Mouse (Mus musculus): ENCODE results near the gene Rexo5. TPM values are rescaled to one million over a fixed set of nuclear protein-coding genes. Genes with fewer than 3 reads are reported as not detected.
A peak's percentile ranks its signal among the peaks of the same experiment; 100 is the strongest.

Rexo5 gene
- 100 to 1,000 TPM in 3 of 26 experiments, 10 to 100 TPM in 23; 28.7 to 117 (median 72.4) TPM for total RNA-seq (2018; cell fraction: chromatin; rRNA removed)
- total RNA-seq (2018; cell fraction: cytosol; rRNA removed) = 1 to 10 TPM; 2.2 to 7.9 (median 3.6) TPM
- 10 to 100 TPM; 12.7 to 63.6 (median 36.0) TPM for total RNA-seq (2018; cell fraction: nucleus; rRNA removed)
- polyA plus RNA-seq (2018) = 4.2 to 6.7 TPM (median 6.3 TPM) in 3 replicates

DNA sequence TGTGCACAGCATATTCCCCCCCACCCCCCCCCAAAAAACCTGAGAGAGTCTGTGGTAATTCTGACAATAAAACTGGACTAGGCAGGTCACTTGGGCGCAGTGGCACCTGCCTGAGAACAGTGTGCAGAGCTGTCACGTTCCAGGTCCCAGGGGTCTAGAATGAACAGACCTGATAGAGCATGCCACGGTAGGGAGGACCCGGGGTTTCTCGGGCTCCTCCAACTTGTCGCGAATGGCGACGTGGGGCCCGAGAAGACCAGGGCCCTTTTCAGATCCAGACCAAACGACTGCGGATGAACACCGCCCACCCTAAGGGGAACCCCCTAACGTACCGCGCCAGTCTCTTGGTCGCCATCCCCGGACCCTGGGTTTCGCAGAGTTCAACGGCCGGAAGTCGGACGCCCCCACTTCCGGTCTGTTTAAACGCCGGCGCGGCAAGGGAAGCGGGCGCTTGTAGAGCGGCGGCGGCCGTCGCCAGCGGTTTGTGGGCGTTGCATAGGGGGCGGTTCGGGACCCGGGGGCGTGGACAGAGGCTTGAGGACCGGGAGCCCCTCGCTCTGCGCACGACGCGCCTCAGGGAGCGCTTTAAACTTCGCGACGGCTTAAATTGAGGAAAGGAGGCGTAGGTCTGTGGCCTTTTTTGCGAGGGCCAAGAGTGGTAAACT is at the start of gene Rexo5, which contains the start of gene Eri2:
TSS of gene Rexo5 (plus strand) at position 421 of the 665 bp plus-strand sequence.
TSS of gene Eri2 (minus strand) at position 473 of the 665 bp plus-strand sequence.
- H3K27ac ChIP-seq = peak within 1 kb of the TSS; percentile 44
- peaks cover 12% of the 10 kb centered on the region; the same call in 1 of the 2 replicates for H3K79me2 ChIP-seq (ENCODE audit: inconsistent target)
- peak within 1 kb of the TSS; percentile 86 for H3K4me3 ChIP-seq (ENCODE audit: inconsistent target)
- no peaks in the 10 kb centered on the region for H3K36me3 ChIP-seq (ENCODE audit: inconsistent target)
- WGBS (ENCODE audit: missing documents) = under 1% methylated on average over 53 of the region's 53 CpGs

DNA sequence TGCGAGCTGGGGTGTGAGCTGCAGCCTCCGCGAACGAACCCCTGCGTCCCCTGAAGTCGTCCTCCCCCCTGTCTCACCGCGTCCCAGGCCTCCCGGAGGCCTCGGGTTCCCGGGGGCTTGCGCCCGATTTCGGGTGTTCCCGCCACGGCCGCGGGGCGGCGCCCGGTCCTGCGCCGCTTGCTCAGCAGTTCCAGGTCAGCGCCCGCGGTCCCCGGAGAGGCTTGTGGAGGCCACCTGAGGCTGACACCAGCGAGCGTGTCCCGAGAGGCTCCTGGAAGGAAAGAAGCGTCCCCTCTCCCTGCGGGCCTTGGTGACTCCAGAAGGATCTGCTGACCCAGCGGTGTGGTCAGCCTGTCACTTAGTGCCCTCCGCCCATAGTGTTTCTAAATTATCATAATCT is 49.5 kb upstream of the Rexo5 start:
- WGBS (ENCODE audit: missing documents) = 17% methylated on average over 34 of the region's 34 CpGs
- Histone ChIP-seq H3K36me3 (ENCODE audit: inconsistent target) (no peaks in the 10 kb centered on the region), H3K4me3 (ENCODE audit: inconsistent target) (no peak overlapping the region), H3K27ac (no peak overlapping the region), H3K79me2 (ENCODE audit: inconsistent target) (no peaks in the 10 kb centered on the region)

DNA sequence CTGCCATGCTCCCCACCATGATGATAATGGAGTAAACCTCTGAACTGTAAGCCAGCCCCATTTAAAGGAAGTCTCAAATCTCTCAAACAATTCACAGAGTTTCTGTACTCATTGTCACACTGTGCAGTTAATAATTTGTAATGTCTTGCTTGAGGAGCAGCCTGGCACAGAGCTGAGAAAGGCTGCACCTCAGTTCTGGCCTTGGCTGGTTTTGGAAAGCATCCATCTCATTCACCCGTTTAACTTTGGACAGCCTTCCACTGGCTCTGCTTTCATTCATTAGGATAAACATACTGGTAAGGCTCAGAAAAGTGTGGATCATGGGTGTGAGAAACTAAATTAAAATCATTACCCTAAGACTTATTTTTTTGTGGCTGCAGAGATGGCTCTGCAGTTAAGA is 47.9 kb upstream of the Rexo5 start:
- H3K36me3 ChIP-seq (ENCODE audit: inconsistent target) = no peaks in the 10 kb centered on the region
- no peak overlapping the region for H3K27ac ChIP-seq
- 85% methylated on average over 1 of the region's 1 CpGs for WGBS (ENCODE audit: missing documents)
- H3K4me3 ChIP-seq (ENCODE audit: inconsistent target) = no peak overlapping the region
- H3K79me2 ChIP-seq (ENCODE audit: inconsistent target) = no peaks in the 10 kb centered on the region

DNA sequence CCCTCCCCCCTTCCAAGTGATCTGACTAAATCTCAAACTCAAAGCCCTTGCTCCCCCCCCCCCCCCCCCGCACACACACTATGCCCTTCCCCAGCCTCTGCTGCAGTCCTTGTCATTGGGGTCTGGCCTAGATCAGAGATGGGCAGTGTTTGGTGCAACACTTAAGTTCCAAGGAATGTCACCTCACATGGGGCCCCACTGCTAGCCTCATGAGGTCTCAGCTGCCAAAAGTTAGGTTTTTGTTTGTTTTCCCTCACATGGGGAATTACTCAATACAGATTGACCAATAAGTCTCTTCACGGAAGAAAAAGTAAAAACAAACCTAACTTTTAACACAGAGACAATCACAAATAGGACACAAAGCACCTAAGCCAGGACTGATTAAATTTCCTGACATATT is 45.0 kb upstream of the Rexo5 start:
- WGBS (ENCODE audit: missing documents) = 67% methylated on average over 1 of the region's 2 CpGs
- Histone ChIP-seq H3K27ac (no peak overlapping the region), H3K4me3 (ENCODE audit: inconsistent target) (no peak overlapping the region), H3K79me2 (ENCODE audit: inconsistent target) (no peaks in the 10 kb centered on the region), H3K36me3 (ENCODE audit: inconsistent target) (no peaks in the 10 kb centered on the region)

DNA sequence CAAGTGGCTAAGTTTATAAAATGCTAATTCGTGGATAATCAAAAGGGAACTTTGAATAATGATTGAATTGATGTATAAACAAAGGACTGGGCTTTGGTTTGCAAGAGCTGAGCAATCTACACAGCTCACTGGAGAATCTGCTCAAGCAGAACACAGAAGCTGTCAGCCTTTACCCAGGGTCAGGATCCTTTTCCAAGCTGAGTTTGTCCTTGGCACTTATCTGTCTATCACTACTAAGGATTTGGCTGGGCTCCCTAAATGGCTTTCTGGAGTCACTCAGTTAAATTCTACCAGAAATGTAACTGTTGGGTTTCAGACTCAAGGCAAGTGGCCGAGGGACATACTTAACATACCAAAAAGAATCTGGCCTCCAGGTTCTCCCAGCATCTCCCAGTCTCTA is 43.9 kb upstream of the Rexo5 start:
- 59% methylated on average over 2 of the region's 2 CpGs for WGBS (ENCODE audit: missing documents)
- no peak overlapping the region for H3K27ac ChIP-seq
- H3K79me2 ChIP-seq (ENCODE audit: inconsistent target) = no peaks in the 10 kb centered on the region
- H3K36me3 ChIP-seq (ENCODE audit: inconsistent target) = no peaks in the 10 kb centered on the region
- no peak overlapping the region for H3K4me3 ChIP-seq (ENCODE audit: inconsistent target)

DNA sequence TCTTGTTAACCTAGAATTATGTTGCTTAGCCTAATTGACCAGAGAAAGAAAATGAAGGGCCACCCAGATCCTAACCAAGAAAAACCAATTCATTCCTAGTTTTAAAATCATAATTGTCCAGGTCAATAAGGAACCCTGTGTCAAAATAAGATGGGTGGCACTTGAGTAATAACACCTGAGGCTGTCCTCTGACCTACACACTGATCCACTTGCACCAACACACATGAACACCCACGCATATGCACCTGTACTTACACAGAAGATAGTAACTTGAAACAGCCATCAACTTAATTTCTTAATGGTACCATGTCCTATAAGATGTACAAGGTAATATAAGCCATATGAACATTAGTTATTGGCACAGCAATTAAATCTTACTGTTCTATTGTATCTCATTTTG is 40.1 kb upstream of the Rexo5 start:
- Histone ChIP-seq H3K27ac (no peak overlapping the region), H3K79me2 (ENCODE audit: inconsistent target) (no peaks in the 10 kb centered on the region), H3K4me3 (ENCODE audit: inconsistent target) (no peak overlapping the region), H3K36me3 (ENCODE audit: inconsistent target) (no peaks in the 10 kb centered on the region)
- 80% methylated on average over 1 of the region's 1 CpGs for WGBS (ENCODE audit: missing documents)

DNA sequence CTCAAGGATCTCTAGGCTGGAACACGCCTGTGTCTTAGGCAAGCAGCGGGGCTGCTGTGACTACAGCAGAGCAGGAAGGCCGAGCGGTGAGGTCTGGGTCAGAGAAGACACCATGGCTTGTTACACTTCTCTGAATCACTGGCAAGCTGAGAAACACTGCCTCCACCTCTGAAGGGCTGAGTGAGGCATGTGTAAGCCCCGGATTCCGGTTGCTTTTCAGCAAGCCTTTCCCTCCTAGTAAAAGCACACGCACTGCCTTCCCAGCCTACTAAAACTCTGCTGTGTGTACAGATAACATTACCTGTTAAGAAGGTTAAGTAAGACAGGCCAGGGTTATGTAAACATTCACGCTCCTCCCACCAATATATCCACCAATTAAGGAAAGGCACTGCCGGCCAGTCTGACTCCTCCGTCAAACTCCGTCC is 33.3 kb upstream of the Rexo5 start, which contains the start of gene Acsm3:
TSS of gene Acsm3 (plus strand) at position 397 of the 425 bp plus-strand sequence.
- Histone ChIP-seq H3K4me3 (ENCODE audit: inconsistent target) (no peak within 1 kb of the TSS), H3K27ac (no peak within 1 kb of the TSS), H3K36me3 (ENCODE audit: inconsistent target) (no peaks in the 10 kb centered on the region), H3K79me2 (ENCODE audit: inconsistent target) (no peaks in the 10 kb centered on the region)
- 67% methylated on average over 10 of the region's 11 CpGs for WGBS (ENCODE audit: missing documents)

DNA sequence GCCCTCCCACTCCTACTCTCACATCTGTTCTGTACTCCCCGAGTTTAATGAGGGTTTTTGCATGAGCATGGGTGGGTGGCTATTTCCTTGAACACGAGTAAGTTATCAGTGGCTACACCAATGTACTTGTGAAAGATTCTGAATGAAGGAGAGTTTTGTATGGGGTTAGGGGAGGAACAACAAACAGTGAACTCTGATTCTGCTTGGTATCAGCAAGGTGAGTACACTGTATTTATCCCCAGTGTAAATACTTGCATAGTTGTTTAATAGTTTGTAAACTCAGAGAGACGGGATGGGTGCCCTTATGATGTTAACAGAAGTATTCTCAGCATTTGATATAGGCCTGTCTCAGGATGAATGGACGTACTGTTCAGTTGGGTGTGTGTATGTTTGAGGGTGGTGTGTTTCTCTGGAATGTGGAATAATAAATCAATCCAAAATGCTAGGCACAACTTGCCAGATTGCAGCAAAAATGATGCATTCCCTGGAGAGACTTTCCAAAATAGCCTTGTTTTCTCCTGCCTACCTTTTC is 31.6 kb upstream of the Rexo5 start:
- Histone ChIP-seq H3K27ac (no peak overlapping the region), H3K4me3 (ENCODE audit: inconsistent target) (no peak overlapping the region), H3K36me3 (ENCODE audit: inconsistent target) (no peaks in the 10 kb centered on the region), H3K79me2 (ENCODE audit: inconsistent target) (no peaks in the 10 kb centered on the region)
- 74% methylated on average over 4 of the region's 4 CpGs for WGBS (ENCODE audit: missing documents)

DNA sequence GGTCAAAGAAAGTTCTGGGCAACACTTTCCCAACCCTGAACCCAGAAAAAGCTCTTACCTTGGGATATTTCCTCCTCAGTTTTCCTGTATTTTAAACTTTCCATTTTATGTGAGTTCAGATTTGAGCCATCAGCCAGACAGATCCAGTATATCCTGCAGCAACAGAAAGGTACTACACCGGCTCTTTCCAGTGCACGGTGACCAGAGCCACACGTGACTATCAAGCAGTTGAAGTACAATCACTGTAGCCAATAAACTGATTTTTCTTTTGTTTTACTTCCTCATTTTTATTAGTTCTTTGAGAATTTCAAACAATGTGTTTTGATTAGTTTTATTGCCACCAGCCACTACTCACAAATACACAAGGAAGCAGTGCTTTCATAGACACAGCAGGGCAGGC is 29.4 kb upstream of the Rexo5 start:
- WGBS (ENCODE audit: missing documents) = 48% methylated on average over 3 of the region's 3 CpGs
- Histone ChIP-seq H3K36me3 (ENCODE audit: inconsistent target) (no peaks in the 10 kb centered on the region), H3K27ac (no peak overlapping the region), H3K4me3 (ENCODE audit: inconsistent target) (no peak overlapping the region), H3K79me2 (ENCODE audit: inconsistent target) (no peaks in the 10 kb centered on the region)

DNA sequence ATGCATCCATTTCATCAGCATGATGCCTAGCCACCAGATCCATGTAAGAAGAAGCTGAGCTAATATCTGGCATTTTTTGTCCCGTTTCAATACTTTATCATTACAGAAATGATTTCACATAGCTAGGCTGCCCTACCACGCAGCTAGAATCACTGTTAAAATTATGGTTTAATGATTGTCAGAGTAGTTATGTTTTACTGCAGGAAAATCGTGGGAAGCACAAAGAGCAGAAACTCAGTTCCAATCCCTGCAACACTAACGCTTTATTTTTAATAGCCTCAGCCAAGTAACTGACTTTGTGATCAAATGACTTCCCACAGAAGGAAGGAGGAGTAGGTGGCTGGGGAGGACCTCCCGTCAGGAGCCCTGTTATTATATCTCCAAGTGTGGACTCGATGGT is 26.8 kb upstream of the Rexo5 start:
- H3K4me3 ChIP-seq (ENCODE audit: inconsistent target) = no peak overlapping the region
- no peaks in the 10 kb centered on the region for H3K36me3 ChIP-seq (ENCODE audit: inconsistent target)
- H3K27ac ChIP-seq = no peak overlapping the region
- H3K79me2 ChIP-seq (ENCODE audit: inconsistent target) = no peaks in the 10 kb centered on the region
- 84% methylated on average over 6 of the region's 6 CpGs for WGBS (ENCODE audit: missing documents)

DNA sequence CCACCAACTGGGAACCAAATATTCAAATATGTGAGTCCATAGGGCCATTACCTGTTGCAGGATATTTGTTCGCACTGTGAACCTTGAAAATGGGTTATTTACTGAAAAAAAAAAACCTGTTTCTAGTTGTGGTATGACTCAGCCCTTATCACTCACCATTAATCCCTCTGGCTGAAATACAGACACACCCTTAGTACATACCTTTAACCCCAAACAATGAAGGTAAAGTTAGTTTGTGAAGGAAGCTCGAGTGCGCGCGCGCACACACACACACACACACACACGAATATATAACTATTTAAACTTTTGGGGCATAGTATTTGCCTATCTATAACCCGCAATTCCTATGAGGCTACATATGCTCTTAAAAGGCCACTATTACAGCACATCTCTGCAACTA is 23.9 kb upstream of the Rexo5 start:
- Histone ChIP-seq H3K79me2 (ENCODE audit: inconsistent target) (no peaks in the 10 kb centered on the region), H3K36me3 (ENCODE audit: inconsistent target) (no peaks in the 10 kb centered on the region), H3K4me3 (ENCODE audit: inconsistent target) (no peak overlapping the region), H3K27ac (no peak overlapping the region)
- 94% methylated on average over 8 of the region's 8 CpGs for WGBS (ENCODE audit: missing documents)

DNA sequence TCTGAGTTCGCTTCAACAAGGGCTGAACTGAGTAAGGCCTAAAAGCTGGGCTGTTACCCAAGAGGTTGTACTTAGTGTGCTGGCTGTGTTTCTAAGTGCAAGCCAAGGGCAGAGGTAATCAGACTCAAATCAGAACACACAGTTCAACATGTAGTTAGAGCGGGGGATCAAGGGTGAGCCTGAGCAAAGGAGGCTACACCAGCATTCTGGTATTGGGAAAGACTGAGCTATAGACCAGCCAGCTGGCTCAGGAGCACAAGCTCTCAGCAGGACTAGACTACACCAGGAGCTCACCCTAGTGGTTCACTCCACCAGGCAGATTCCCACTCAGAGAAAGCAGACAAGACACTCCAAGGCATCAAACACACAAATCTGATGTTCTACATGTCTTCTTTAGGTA is 10.4 kb upstream of the Rexo5 start:
- no peak overlapping the region for H3K4me3 ChIP-seq (ENCODE audit: inconsistent target)
- H3K27ac ChIP-seq = no peak overlapping the region
- WGBS (ENCODE audit: missing documents) = 84% methylated on average over 2 of the region's 2 CpGs
- peaks cover 14% of the 10 kb centered on the region; the same call in 1 of the 2 replicates for H3K36me3 ChIP-seq (ENCODE audit: inconsistent target)
- H3K79me2 ChIP-seq (ENCODE audit: inconsistent target) = no peaks in the 10 kb centered on the region

DNA sequence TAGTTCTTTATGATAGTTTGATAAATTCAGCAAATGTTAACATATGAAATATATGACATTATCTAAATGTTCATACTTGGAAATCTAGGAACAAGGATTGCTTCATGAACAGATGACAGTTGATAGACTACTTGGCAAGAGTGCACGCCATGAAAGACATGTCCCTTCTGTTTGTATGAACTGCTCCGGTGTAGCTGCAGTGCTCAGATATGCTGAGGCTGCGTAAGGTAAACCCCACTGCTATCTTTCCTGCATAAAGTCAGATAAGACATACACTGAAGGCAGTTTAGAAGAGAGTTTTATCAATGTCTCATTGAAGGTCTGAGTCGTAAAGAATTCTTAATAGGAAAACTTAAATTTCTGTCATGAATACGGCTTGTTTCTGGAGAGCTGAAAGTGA is 8.9 kb upstream of the Rexo5 start:
- Histone ChIP-seq H3K79me2 (ENCODE audit: inconsistent target) (no peaks in the 10 kb centered on the region), H3K36me3 (ENCODE audit: inconsistent target) (peaks cover 14% of the 10 kb centered on the region; the same call in 1 of the 2 replicates), H3K27ac (no peak overlapping the region), H3K4me3 (ENCODE audit: inconsistent target) (no peak overlapping the region)
- 97% methylated on average over 5 of the region's 5 CpGs for WGBS (ENCODE audit: missing documents)

DNA sequence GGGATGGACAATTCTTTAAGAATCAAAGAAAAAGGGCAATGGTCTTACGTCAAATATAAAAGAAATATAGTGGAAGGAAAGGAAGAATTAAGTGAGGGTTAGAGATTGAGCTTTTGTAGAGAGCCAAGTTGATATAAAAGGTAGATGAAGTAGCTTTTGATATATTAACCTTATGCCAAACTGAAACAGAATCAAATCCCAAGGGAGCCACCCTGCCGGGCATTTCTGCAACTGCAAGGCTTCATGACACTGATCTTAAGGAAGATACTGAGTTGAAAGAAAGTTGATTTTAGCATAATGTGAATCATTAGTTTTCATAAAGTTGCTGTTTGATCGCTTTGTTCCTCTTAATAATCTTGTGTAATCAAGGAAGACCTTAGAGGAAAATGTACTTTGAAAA is 4.8 kb upstream of the Rexo5 start:
- peaks cover 14% of the 10 kb centered on the region; the same call in 1 of the 2 replicates for H3K36me3 ChIP-seq (ENCODE audit: inconsistent target)
- H3K79me2 ChIP-seq (ENCODE audit: inconsistent target) = no peaks in the 10 kb centered on the region
- H3K27ac ChIP-seq = no peak overlapping the region
- WGBS (ENCODE audit: missing documents) = 96% methylated on average over 3 of the region's 3 CpGs
- no peak overlapping the region for H3K4me3 ChIP-seq (ENCODE audit: inconsistent target)

DNA sequence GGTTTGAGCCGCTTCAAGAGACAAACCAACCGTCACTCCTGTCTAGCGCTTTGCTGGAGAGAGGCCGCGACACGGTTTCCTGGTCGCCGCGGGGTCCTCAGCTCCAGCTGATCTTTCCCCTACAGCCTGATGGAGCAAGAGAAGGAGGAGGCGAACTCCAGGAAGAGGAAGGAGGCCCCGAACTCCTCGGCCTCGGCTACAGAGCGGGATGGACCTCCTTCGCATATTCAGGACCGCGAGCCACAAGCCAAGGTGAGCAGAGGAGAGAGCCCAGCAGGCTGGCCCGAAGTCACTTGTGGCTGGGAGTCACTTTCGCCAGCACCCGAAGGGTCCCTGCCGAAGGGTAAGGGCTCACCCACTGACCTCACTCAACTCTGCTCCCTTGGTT is 439 bp downstream of the Rexo5 start:
- peak overlapping the region; percentile 86 for H3K4me3 ChIP-seq (ENCODE audit: inconsistent target)
- peaks cover 12% of the 10 kb centered on the region; the same call in 1 of the 2 replicates for H3K79me2 ChIP-seq (ENCODE audit: inconsistent target)
- peak overlapping the region; percentile 43 for H3K27ac ChIP-seq
- WGBS (ENCODE audit: missing documents) = under 1% methylated on average over 18 of the region's 21 CpGs
- H3K36me3 ChIP-seq (ENCODE audit: inconsistent target) = no peaks in the 10 kb centered on the region
